Mouse (Mus musculus): Measurements from ENCODE around the gene Rag1.

Rag1 gene

DNA sequence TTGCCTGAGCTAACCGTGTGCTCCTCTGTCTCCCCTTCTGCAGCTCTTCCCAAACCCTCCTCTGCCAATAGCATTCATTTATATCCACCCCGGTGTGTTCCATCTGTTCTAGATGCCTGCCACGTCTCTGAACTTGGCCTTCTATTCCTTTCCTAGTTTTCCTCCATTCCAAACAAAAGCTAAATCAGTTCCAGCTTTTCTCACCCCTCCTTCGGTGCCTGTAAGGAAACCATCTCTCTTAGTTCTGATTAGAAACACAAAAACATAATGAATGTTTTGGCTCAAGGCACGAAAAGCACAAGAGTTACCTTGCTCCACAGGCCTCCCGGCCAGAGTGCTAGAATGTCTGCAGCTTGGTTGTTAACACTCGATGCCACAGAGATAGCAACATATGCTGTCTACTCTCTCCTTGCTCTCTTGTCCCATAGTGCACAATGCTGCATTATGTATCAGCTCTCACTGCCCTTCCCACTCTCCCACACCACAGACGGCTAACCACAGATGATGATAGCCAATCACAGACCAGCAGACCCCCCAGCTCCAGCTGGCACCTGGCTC lies at the start of gene Rag1, which contains the start of gene B230118H07Rik:
Gene Rag1, minus strand, starts transcription at position 388 of the 558 bp plus-strand sequence.
Gene B230118H07Rik, minus strand, starts transcription at position 419 of the 558 bp plus-strand sequence.
- DNase-seq (ENCODE audit: inconsistent ontology term) = no peak

DNA sequence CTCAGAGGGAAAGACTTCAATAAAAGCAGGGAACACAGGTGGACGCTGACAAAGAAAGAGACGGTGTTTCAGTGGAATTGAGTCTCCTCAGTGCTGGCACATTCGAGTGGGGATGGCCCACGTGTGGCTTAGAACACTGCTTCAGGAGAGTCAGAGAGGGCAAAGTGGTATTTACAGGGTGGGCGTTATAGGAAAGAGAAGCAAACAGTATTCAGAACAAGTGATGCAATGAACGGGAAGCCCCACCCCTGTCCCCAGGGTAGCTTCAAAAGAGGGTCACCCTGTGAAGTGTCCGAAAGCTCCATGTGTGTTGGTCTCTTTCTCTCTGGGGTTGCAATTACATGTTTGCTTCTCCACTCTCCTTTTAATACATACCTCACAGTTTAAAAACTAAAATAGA lies 46.3 kb upstream of the Rag1 start:
- no peak for DNase-seq (ENCODE audit: inconsistent ontology term)

DNA sequence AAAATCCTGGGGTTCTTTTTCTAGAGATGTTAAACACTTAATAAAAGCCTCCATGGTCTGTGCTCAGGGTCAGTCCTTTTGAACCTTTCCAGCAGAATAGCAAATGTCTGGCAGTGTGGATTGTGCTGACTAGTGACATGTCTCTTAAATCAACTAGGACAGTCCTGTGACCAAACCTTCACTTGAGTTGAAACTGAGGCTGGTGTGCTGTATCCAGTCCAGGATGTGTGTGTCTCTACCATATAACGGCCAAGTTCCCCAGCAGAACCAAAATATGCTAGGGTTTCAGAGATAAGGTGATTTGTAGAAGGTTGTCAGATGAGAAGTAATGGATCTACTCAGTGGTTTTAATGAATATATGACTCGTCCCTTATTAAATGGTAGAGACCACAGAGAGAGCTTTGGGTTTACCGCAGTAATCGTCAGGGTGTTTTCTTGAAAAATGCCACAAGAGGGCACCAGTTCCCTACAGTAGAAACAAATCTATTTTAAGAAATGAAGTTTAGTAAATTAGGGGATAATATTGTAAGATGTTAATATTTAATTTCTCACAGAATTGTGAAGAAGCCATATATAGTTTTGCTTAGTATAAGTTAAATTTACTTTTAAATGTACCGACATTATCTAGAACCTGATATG lies 44.4 kb upstream of the Rag1 start:
- peak; percentile 48 for DNase-seq (ENCODE audit: inconsistent ontology term)

DNA sequence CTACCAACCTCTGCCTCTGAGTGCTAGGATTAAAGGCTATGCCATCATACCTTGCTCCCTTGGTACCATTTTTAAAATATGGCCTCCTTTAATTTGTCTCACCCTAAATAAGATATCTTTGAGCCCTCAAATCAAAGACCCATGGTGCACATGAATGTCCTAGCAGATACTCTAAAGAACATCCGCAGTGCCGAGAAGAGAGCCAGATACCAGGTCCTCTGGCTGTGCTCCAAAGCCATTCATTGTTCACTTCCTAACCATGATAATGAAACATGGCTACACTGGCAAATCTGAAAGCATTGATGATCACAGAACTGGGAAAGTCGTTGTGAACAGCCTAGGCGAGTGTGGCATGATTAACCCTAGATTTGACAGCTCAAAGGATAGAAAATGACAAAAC lies 43.7 kb upstream of the Rag1 start:
- DNase-seq (ENCODE audit: inconsistent ontology term) = no peak

DNA sequence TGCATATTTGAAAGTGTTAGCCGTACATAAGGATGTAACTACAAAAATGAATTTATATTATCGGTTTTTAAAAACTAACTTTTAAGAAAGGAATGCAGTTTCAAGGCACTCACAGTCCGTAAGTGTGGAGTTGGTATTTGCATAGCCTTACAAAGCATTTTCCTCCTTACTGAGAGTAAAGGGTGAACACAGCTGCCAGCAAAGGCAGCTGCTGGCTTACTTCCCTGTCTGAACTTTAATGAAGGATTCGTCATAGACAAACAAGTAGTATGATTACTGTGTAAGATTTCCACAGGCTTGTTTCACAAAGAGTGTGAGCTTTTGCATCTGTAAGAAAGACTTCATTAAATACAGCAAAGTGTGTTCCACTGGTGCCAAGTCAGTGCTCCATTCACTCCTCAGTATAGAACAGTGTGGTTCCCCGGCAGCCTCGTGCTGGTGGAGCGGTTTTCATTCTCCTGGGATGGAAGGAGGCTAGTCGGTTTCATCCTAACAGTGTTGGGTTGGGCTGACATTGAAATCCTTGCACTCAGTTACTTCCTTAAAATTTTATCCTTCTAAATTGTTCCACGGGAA lies 41.0 kb upstream of the Rag1 start:
- DNase-seq (ENCODE audit: inconsistent ontology term) = no peak

DNA sequence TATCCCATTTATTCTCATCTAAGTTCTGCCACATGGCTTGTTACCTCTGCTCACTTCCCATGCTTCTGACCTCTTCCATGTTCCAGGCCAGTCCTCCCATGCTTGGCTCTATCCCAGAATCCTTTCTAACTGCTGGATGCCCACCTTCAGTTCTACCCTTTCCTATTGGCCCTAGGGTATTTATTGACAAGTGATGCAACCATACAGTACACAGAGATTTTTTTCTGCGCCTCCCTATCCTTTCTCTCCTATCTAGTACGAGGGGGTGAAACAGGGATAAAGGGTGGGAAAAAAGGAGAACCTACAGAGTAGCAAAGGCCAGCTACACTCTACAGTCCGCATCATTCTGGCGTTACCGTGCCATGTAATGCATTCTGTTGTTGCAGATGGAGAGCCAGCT lies 38.7 kb upstream of the Rag1 start:
- DNase-seq (ENCODE audit: inconsistent ontology term) = no peak

DNA sequence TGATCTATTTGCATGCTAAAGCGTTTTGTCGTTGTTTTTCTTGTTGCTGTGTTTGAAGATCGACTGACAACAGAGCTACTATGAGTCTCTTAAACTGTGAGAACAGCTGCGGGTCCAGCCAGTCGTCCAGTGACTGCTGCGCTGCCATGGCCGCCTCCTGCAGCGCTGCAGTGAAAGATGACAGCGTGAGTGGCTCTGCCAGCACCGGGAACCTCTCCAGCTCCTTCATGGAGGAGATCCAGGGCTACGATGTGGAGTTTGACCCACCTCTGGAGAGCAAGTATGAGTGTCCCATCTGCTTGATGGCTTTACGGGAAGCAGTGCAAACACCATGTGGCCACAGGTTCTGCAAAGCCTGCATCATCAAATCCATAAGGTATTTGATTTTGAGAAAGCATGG lies 35.1 kb upstream of the Rag1 start:
- DNase-seq (ENCODE audit: inconsistent ontology term) = no peak

DNA sequence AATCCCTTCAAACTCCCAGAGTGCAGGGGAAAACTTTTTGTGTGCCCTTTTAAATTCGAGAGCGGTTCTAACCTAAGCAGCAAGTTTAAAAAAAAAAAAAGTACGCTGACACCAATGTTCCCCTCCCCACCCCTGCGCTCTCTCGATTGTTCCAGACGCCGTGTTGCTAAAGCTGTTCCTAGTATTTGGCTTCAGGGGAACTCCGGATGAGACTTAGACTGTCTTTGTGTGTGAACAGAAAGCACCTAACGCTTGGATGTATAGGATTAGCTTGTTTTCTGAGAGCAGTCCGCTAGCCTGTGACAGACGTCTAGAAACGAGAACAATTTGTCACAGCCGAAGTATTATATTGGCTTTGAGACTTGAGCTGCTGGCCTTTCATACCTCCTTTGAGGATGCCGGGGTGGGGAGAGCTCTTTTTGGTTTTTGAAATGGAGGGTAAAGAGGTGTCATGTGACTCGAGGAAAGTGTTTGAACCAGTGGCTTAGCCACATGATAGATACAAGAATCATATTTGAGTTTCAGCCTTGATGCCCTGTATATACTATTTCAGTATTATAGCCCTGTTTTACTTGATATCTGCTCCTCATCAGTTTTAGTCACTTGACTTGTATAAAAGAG lies 30.0 kb upstream of the Rag1 start:
- DNase-seq (ENCODE audit: inconsistent ontology term) = peak; percentile 32

DNA sequence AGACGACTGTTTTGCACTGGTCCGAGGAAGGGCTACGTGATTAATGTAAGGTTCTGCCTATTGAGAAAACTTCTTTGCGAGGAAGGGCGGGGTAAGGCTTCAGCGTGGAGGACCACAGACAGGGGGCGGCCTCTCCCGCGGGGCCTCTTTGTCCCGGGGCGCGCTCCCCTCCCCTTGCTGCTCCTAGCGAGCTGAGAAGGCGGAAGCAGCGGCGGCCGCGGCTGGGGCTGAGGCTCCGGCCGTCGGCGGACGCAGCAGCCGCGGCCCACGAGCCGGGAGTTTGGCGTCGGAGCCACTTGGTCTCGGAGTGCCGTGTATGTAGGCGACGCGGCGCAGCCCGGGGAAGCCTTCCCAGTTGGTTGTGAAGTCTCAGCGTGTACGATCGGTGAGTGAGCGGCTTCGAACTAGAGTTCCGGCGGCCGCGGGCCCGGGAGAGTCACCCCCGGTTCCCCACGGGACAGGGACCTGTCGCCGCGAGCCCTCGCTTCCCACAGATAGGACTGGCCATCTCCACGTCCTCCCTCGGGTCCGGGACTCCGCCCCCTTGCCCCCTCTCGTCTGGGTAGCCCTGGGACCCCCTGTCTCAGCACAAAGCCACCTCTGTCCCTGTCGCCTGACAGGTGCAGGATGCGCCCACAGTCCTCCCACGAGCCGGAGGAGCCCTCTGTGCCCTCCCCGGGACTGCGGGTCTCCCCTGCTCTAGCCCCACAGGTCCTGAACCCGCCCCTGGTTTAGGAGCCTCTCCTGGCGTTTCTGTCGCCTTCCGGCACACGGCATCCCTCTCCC lies 29.1 kb upstream of the Rag1 start, which contains the start of gene Traf6:
Gene Traf6, plus strand, starts transcription at position 194 of the 786 bp plus-strand sequence.
- DNase-seq (ENCODE audit: inconsistent ontology term) = peak; percentile 92

DNA sequence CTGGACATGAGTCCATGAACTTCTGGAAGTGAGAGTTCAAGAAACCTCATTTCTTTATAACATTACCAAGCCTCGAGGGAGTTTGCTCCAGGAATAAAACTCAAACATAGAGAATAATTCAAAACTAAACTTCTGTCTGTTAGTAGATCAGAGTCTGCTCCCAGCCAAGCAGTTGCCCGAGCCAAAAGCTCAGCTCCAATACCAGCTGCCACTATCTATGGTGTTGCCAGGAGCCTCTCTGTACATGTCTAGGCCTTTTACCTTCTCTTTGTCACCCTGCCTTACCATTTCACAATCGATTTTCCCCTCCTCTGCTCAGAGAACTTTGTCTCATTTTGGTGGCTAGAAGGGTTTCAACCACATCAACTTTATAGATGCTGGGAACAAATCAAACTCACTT lies 24.2 kb upstream of the Rag1 start:
- DNase-seq (ENCODE audit: inconsistent ontology term) = no peak

DNA sequence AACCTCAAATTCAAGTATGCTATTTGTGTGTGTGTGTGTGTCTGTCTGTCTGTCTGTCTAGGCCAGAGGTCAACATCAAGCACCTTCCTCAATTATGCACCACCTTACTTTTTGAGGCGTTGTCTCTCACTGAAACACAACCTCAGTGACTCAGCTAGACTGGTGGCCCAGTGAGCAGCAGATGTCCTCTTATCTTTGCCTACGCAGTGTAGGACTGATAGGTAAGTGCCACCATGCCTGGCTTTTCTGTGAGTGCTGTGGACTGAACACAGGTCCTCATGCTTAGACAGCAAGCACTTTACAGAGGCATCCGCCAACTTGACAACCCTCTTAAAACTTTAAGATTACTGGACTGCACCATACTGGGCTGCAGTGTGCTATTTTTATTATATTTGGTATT lies 19.4 kb upstream of the Rag1 start:
- no peak for DNase-seq (ENCODE audit: inconsistent ontology term)

DNA sequence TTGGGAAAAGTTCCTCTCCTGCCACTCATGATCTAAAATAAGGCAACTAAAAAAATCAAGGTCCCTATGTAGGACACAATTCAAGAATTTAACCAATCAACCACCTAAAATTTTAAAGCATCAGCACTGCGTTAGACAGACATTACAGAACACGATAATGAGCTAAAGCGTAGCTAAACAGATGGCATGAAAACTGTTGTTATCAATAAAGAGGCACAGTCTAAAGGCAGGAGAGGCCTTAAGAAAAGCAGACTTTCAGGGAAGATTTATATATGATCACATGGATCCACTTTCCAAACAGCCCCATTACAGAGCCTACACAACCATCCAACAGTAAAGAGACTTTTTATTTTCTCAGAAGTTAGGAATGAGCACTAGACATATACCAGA lies 16.4 kb upstream of the Rag1 start:
- no peak for DNase-seq (ENCODE audit: inconsistent ontology term)

DNA sequence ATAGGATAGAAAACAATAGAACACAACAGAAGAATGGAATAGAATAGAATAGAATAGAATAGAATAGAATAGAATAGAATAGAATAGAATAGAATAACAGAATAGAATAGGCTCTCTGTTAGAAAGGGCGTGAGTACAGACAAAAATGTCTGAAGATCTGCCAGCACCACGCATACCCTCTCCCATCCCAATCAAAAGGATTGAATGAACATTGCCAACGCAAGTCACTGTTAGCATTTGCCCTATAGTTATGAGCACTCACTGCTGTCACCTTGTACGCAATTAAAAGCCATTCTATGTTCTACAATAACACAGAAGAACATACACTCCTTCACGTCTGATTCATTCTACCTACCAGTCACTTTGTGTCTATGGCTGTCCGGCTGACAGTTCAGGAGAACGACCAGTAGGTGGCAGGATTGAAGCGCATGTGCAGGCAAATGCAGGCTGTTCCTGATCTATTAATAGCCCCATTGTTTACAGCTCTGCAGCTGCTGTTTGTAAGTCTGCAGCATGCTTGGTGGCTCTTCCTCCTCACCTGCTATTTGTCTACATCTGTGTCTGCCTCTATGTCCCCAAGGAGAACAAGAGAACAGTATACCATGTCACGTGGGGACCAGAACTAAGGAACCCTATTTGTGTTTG lies 15.9 kb upstream of the Rag1 start:
- DNase-seq (ENCODE audit: inconsistent ontology term) = peak; percentile 61

DNA sequence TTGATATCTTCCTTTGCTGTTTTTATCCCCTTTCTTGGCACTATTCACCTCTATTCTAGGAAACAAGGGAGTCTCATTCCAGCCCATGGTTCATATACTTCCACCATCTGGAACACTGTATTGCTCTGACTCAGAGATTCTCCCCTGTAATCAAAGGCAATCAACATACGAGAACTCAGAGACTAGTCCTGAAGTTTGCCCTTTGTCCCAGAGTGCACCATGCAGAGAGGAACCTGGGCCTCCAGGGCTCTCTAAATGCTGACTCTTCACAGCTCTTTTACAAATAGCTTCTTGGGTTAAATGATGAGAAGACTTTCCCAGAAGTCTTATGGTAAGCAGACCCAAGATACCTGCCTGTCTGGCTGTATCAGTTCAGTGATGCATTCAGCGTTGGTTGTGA lies 11.2 kb upstream of the Rag1 start:
- no peak for DNase-seq (ENCODE audit: inconsistent ontology term)

DNA sequence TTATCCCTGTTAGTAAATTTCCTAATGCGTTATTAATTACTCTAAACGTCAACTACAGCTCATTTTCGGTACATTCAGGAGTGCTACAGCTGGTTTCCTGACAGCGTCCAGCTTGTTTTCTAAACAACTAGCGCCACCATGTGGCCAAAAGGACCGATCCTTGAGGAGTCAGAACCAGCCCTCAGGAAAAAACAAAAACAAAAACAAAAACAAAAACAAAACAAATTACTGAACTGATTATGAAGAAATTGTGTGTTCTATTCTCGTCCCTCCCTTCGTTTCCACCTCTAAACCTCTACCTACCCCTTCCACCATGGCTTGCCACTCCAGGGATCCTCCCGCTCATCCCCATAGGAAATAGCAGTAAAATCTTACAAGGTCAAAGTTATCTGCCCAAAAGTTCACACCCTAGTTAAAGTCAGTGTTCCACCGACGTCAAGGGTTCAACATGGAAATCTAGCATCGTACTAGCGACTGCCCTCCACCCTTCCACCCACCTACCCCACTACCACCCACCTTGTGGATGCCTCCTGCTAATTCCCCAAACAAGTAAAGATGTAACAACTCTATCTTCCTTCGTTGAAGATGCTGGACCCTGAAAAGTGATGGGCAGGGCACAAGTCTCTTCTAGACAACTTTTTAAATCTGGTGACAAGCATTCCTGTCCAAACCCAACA lies 3.8 kb upstream of the Rag1 start:
- DNase-seq (ENCODE audit: inconsistent ontology term) = no peak

DNA sequence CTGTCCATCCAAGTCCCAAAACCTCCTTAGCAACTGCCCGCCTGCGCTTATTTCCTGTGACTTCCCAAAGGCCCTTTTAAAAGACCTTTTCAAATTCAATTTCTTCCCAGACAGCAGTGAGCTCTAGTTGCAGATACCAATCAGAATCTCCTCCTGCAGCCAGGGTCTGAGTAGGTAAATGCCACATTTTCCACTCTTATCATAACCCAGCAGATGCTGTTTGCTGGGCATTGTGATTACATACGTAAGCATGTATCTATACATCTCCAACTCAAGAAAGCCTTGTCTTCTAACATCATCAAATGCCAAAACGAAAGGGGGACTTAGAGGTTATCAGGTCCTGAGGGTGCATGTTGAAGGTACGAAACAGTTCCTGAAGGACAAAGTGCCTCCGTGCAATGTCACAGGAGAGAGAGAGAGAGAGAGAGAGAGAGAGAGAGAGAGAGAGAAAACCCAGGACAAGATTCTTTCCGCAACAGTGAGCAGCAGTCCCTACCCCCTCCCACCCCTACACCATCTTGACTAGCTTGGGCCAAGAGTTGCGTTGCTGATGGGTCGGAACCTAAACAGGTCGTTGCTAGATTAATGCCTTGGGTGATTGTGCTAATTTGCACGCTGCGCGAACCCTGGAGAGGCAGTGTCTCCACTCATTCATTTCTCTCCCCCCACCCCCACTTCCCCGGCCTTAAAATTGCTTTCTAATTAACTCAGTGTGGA lies 3.1 kb upstream of the Rag1 start:
- peak; percentile 71 for DNase-seq (ENCODE audit: inconsistent ontology term)

DNA sequence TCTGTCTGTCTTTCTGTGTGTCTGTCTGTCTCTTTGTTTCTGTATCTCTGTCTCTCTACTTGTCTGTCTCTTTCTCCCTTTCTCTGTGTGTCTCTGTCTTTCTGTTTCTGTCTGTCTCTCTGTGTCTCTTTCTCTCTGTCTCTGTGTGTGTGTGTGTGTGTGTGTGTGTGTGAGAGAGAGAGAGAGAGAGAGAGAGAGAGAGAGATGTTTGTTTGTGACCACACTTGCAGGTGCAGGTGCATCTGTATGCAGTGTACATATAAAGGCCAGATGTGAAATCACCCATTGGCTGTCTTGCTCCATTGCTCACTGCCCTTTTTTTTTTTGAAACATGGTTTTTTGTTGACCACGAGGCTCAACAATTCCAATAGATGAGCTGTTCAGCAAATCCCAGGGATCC lies 1.1 kb upstream of the Rag1 start:
- no peak for DNase-seq (ENCODE audit: inconsistent ontology term)

DNA sequence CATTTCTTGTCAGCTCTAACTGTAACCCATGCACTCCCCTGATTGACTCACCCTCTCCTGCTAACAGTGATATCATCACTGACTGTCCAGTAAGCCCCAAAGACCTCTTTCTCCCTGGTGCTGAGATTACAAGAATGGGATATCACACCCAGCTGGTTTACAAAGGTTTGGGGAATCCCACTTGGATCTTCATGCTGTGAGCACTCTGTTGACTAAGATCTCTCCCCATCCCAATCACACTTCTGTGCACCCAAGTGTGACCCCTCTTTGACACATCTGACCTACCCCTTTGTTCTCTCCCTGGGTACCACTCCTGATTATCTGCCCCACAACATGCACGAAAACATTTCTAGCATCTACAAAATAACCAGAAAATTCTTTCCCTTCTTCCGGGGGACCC lies 940 bp downstream of the Rag1 start:
- peak; percentile 22 for DNase-seq (ENCODE audit: inconsistent ontology term)

DNA sequence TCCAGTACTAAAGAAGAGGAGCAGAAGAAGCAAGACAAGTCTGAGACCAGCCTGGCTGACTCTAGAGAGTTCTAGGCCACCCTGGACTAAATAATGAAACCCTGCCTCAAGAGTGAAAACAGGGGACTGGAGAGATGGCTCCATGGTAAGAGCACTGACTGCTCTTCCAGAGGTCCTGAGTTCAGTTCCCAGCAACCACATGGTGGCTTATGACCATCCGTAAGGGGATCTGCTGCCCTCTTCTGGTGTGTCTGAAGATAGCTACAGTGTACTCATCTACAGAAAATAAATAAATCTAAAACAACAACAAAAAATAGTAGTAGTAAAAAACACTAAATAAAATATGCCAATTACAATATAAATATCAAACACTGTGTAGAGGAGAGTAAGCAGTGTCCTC lies 3.5 kb downstream of the Rag1 start:
- DNase-seq (ENCODE audit: inconsistent ontology term) = no peak

DNA sequence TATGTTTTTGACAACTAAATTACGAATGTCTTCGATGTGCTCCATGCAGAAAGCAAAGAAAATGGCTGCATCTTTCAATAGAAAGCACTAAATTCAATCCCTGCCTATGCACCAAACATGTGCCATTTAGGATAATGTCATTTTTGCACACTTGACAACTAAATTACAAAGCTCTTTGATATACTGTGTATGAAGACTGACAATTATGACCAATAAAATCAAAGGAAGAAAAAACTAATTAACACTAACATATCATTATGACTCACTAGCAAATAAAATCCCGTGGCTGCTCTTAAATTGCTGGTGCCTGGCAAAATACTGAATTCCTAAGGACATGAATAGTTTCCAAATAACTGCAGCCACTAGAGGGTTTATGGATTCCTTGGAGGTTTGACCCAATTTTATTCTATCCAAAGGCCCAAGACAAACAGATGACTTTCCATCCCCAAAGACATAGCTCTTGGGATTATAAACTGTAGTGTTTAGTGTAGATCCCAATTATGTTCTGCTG lies 9.4 kb downstream of the Rag1 start:
- peak; percentile 90 for DNase-seq (ENCODE audit: inconsistent ontology term)
